Mouse (Mus musculus) heart, postnatal 14 days (tissue): ENCODE results near the gene Ubqlnl. TPM values are rescaled to one million over a fixed set of nuclear protein-coding genes. Genes with fewer than 3 reads are reported as not detected.
A peak's percentile ranks its signal among the peaks of the same experiment; 100 is the strongest.

ENCODE experiments used
- DNase-seq, 2 experiments: peaks; one replicate each; pipeline ENCODE4 v3.0.0; 2021 to 2022
- intact Hi-C: fragments of 180-260 bp; cut with DNase I; formaldehyde crosslinking; loops from one replicate; pipeline ENCODE4 v1.15.1; 2025
- long read RNA-seq, 2 experiments: library from polyadenylated mRNA; stranded (forward); transcript quantifications; one replicate each; pipeline ENCODE4 v2.0.0; 2021
- total RNA-seq, 2 experiments: library from RNA; stranded (reverse); gene quantifications; 2 replicates each; pipeline ENCODE4 v1.2.3; 2021

Gene Ubqlnl
- total RNA-seq: not detected
- long read RNA-seq, experiment 1: 0 reads
- long read RNA-seq, experiment 2: 0 reads

DNA sequence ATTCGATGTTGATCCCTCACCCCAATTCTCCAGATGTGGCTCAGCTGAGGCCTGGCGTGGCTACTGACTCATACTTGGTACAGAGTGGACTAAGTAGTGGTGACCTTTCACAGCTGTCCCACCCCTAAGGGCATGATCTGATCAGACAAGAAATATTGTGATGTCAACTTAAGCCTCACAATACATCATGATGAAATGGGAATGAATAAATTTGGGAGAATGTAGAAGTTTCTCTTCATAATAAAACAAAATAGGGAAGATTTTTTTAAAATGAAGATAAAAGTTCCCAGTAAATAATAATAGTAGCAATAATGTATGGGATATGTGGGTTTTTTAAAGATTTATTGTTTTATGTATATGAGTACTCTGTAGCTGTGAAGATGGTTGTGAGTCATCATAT, at the start of gene Ubqlnl:
Gene Ubqlnl, minus strand, starts transcription at position 101 of the 400 bp plus-strand sequence.
- DNase-seq: no peak
- intact Hi-C loops: no loop called here

- peak; percentile 71 to 80 for DNase-seq
- intact Hi-C loops: loop anchor here (1.0 to 5.0 kb wide), 2 partner anchors 31 to 402 kb away; partner anchors contain the start of gene Olfr655
These were observed 49.5 kb upstream of the Ubqlnl start for GRCm38 (mm10) chr7:104199822-104200221.

GRCm38 (mm10) chr7:104195885-104196284, 45.5 kb upstream of the Ubqlnl start, which contains the start of gene Olfr649:
Gene Olfr649, minus strand, starts transcription at chr7:104195985.
- intact Hi-C loops: no loop called here
- DNase-seq: no peak

GRCm38 (mm10) chr7:104191275-104191674, 40.9 kb upstream of the Ubqlnl start:
- DNase-seq: no peak
- intact Hi-C loops: no loop called here

- intact Hi-C loops: no loop called here
- DNase-seq: no peak
These were observed 32.9 kb upstream of the Ubqlnl start, which contains the start of gene Olfr648 for GRCm38 (mm10) chr7:104183292-104183691. Gene Olfr648, minus strand, starts transcription at chr7:104183392.

GRCm38 (mm10) chr7:104179074-104179473, 28.7 kb upstream of the Ubqlnl start:
- intact Hi-C loops: no loop called here
- no peak for DNase-seq

- intact Hi-C loops: no loop called here
- DNase-seq: no peak
These were observed 28.2 kb upstream of the Ubqlnl start for GRCm38 (mm10) chr7:104178422-104179054.

DNA sequence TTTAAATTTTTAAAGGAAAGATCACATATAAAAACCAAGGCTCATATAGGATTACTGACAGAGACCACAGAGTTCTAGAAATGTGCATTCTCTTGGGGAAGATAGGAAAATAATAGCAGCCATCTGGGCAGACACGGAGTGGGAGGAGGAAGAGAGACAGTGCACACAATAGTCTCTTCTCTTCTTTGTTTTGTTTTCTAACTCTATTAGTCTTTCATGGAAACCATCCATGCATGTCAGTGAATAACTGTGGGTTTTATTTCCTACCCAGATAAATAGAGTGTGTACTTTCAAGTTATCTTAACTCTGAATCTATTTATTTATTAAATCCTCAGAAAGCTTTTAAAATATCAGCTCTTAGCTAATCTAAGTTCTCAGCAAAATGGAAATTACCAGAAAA, 24.7 kb upstream of the Ubqlnl start:
- intact Hi-C loops: no loop called here
- no peak for DNase-seq

DNA sequence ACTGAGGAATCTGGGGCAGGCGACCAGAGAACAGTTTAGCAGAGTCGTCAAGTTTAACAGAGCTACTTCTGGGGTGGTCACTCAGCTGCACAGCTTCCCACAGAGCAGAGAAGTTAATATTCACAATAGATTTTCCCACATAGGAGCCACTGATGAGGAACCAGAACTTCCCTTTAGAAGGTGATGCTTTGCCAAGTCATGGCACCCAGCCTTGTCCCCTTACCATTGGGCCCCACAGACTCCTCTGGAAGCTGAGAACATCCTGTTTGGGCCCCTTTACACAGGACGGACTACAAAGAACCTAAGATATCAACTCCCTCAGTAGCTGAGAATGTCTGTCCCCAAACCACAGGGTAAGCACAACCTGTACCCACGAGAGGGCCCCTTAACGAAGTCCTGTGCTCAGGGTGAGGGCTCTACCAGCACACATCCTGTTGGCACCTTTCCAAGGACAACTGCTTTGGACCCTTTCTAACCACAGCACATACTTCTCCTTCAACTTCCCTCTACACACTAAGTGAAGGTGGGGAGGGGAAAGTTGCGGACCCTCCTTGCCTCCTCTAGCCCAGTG, 19.4 kb upstream of the Ubqlnl start:
- intact Hi-C loops: no loop called here

DNA sequence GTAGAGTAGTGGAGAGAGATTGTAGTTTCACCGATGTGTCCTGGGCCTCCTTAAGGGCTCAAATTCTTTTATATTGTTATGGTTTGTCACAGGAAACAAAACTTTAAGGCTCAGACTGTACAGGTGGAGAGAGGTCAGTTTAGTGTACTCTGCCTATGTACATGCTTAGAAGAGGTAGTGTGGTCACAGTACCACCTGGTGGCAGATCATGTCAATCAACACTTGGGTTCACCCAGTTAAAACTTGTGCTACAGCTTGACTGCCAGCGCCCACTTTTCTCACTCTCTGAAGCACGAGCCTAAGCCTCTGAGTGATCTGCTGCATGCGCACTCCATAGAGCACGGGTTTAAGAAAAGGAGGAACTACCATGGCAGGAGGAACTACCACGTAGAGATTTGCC, 16.7 kb upstream of the Ubqlnl start:
- intact Hi-C loops: no loop called here
- no peak for DNase-seq

More for the DNA sequence above, 19.4 kb upstream of the Ubqlnl start:
- no peak for DNase-seq

GRCm38 (mm10) chr7:104143179-104143578, 7.2 kb downstream of the Ubqlnl start, which contains the start of gene Ubqln3:
Gene Ubqln3, minus strand, starts transcription at chr7:104143279.
- no peak for DNase-seq
- intact Hi-C loops: no loop called here

DNA sequence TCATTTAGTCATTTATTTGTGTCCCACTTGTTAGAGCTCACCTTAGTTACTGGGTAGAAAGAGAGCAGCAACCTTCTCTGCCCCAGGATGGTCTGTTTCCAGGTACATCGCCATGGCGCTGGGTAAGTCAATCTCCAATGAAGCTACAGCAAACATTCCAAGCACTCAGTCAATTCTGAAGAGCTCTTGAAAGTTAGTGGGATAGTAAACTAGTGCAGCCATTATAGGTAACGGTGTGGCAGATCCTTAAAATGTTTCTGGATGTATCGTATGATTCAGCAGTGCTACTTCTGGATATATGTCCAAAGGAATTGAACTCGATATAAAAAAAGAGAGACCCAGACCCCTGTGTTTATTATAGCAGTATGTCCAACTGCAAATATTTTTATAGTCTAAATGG, 13.1 kb downstream of the Ubqlnl start, which contains the start of gene Olfr643:
Gene Olfr643, minus strand, starts transcription at position 101 of the 400 bp plus-strand sequence.
- DNase-seq: no peak
- intact Hi-C loops: no loop called here

DNA sequence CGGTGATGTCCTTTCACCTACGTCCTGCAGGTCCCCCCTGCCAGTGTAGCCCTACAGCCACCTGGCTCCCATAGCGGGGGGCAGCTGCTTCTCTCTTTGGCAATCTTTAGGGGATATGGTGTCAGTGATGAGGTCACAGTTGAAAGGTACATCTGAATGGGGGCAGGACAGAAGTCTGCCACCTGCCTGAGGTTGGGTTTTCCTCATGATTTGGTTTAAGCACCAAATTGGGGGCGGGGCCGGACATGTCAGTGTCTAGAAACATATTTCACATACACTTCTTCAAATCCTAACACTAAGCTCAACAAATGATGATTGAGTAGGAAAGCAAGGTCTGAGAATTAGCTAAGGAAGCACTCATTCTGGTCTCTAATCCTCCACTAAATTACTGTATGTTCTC, 20.6 kb downstream of the Ubqlnl start, which contains the start of gene Ubqln5:
Gene Ubqln5, minus strand, starts transcription at position 101 of the 400 bp plus-strand sequence.
- intact Hi-C loops: no loop called here
- DNase-seq: no peak

GRCm38 (mm10) chr7:104104757-104104972, 45.7 kb downstream of the Ubqlnl start, which contains the start of gene Olfr646:
Gene Olfr646, plus strand, starts transcription at chr7:104104873.
- no peak for DNase-seq
- intact Hi-C loops: no loop called here

- intact Hi-C loops: no loop called here
- DNase-seq: no peak
These were observed 46.2 kb downstream of the Ubqlnl start for GRCm38 (mm10) chr7:104103913-104104756.

Other genes starting within 250 kb of the Ubqlnl start
- gene Olfr65, start 247.1 kb downstream of the Ubqlnl start, total RNA-seq: not detected
- not detected for gene Olfr631, start 221.7 kb downstream of the Ubqlnl start, total RNA-seq
- not detected for gene Olfr632, start 216.2 kb downstream of the Ubqlnl start, total RNA-seq
- not detected for gene Olfr633, start 206.1 kb downstream of the Ubqlnl start, total RNA-seq
- gene Olfr635, start 179.4 kb downstream of the Ubqlnl start, total RNA-seq: not detected
- gene Olfr638, start 151.8 kb downstream of the Ubqlnl start, total RNA-seq: not detected
- gene Olfr639, start 133.3 kb downstream of the Ubqlnl start, total RNA-seq: not detected
- gene Olfr640, start 125.0 kb downstream of the Ubqlnl start, total RNA-seq: not detected
- gene Olfr641, start 115.1 kb downstream of the Ubqlnl start, total RNA-seq: not detected
- not detected for gene Olfr642, start 97.9 kb downstream of the Ubqlnl start, total RNA-seq
- gene 4930516K23Rik, start 89.1 kb downstream of the Ubqlnl start, total RNA-seq: not detected
- not detected for gene Olfr644, start 78.7 kb downstream of the Ubqlnl start, total RNA-seq
- gene Olfr645, start 65.1 kb downstream of the Ubqlnl start, total RNA-seq: not detected
- not detected for gene Olfr646, start 45.7 kb downstream of the Ubqlnl start, total RNA-seq
- gene Ubqln5, start 20.7 kb downstream of the Ubqlnl start, total RNA-seq: not detected
- not detected for gene Olfr643, start 13.2 kb downstream of the Ubqlnl start, total RNA-seq
- not detected for gene Ubqln3, start 7.3 kb downstream of the Ubqlnl start, total RNA-seq
- not detected for gene Olfm5, start 14.3 kb upstream of the Ubqlnl start, total RNA-seq
- not detected for gene Olfr648, start 32.8 kb upstream of the Ubqlnl start, total RNA-seq
- gene Olfr649, start 45.4 kb upstream of the Ubqlnl start, total RNA-seq: not detected
- gene Trim6, start 68.2 kb upstream of the Ubqlnl start, total RNA-seq: under 1 TPM; 0.45 to 0.54 TPM
- 1 to 10 TPM; 3.7 to 3.8 TPM for gene Trim34a, start 93.9 kb upstream of the Ubqlnl start, total RNA-seq
- 1 to 10 TPM; 2.6 to 2.9 TPM for gene Trim5, start 137.5 kb upstream of the Ubqlnl start, total RNA-seq
- gene Trim12a, start 164.9 kb upstream of the Ubqlnl start, total RNA-seq: 1 to 10 TPM; 6.1 to 8.2 TPM
- under 1 TPM; 0.17 to 0.34 TPM for gene Trim34b, start 178.9 kb upstream of the Ubqlnl start, total RNA-seq
- 1 to 10 TPM; 5.4 to 6.5 TPM for gene Trim12c, start 202.8 kb upstream of the Ubqlnl start, total RNA-seq
- not detected for gene Trim30b, start 219.3 kb upstream of the Ubqlnl start, total RNA-seq